Mouse (Mus musculus) inflammation-experienced regulatory T-cells, adult 6 months (primary cell): Measurements from ENCODE around the gene Hoxa4. TPM values are rescaled to one million over a fixed set of nuclear protein-coding genes. Genes with fewer than 3 reads are reported as not detected.
A peak's percentile ranks its signal among the peaks of the same experiment; 100 is the strongest.

Experiments used
- ATAC-seq: one replicate; pipeline ENCODE4 v1.8.0; 2017
- polyA plus RNA-seq, 3 experiments: library from polyadenylated mRNA; unstranded; fragments of 100-300 nt; shearing (Covaris generic); gene quantifications; one replicate each; pipeline ENCODE4 v1.2.1; 2017

Hoxa4 gene
- polyA plus RNA-seq, 3 experiments from 2014 or later = not detected

DNA sequence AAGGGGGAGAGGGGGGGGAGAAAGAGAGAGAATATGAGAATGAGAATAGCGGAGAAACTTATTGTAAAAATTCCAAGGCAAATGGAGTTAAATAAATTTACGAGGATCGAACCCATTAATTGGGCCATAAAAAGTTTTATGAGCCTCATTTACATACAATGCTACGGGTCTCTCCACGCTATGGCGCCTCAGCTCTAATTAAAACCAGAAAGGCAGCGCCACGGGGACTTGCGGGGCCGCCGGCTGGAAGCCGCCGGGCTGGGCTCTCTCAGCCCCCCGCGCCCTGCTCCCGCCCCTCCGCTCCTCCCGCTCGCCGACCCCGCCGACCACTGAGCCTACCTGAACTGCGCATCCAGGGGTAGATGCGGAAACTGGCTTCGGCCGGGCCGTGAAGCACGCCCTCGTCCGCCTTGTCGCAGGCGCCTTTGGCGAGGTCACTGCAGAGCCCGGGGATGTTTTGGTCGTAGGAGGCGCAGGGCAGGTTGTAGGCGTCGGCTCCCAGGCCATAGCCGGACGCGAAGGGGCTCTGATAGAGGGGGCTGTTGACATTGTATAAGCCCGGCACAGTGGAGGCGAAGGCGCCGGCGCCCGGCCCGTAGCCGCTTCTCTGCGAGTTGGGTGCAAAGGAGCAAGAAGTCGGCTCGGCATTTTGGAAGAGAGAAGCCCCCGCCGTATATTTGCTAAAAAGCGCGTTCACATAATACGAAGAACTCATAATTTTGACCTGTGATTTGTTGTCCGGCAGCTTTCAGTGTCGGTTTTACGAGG lies 25.3 kb upstream of the Hoxa4 start:
- no peak for ATAC-seq

DNA sequence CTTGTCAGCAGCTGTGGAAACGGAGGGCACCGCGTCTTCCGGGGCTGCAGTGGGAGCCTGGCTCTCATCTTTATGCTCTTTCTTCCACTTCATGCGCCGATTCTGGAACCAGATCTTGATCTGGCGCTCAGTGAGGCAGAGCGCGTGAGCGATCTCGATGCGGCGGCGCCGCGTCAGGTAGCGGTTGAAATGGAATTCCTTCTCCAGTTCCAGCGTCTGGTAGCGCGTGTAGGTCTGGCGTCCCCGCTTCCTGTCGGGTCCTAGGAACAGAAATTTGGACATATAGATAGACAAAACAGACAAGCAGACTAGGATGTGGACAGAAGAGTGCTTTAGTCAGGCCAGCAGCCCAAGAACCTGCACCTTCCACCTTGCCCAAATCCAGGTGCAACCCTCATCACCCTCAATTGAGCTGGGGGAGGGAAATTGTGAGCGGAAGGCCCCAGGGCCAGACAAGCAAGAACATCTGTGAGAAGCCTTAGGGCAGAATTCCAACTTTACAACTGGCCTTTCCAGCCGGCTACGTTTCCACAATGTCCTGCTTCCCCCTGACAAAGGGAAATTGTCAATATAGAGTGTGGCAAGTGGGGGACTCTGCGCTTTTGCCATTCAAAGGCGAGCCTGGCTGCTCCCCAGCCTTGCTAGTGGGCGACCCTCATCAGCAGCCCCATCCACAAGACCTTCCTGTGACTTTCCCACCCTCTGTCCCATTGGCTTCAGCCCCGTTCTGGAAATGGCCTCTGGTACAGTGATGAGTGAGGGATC lies 24.4 kb upstream of the Hoxa4 start:
- no peak for ATAC-seq

DNA sequence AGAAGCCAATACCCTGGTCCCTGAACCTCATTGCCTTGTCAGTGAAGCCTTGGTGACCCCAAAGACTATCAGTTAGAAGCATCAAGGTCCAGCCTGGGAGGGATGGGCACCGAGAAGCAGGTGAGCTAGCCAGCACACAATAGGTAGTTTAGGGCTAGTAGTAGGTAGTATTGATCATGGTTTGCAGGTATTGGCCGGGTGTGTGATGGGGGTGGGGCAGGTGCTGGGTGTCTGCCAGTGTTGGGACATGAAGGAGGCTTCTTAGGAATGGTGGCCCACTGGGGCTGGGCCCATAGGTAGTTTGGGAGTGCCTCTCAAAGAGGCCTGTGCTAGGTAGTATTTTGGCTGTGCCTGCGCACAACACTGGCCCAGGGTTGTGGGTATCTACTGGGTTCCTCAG lies 23.5 kb upstream of the Hoxa4 start:
- ATAC-seq = no peak

DNA sequence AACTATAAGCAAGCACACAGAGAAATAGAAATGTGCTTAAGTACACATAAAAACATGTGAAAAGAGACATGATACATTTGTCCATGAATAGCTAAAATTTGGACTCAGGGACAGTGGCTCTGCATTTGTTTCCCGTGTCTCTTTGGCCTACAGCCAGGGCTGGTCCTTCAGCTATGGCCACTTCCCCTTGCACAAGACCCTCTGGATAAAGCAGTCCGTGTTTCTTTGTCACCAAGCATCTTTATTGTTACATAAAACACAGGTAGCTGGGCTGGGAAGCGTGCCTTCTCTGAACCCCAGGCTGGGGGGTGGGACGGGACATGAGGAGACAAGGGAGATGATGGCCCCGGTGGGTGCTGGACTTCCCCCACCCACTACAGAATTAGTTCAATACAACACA lies 22.7 kb upstream of the Hoxa4 start:
- no peak for ATAC-seq

DNA sequence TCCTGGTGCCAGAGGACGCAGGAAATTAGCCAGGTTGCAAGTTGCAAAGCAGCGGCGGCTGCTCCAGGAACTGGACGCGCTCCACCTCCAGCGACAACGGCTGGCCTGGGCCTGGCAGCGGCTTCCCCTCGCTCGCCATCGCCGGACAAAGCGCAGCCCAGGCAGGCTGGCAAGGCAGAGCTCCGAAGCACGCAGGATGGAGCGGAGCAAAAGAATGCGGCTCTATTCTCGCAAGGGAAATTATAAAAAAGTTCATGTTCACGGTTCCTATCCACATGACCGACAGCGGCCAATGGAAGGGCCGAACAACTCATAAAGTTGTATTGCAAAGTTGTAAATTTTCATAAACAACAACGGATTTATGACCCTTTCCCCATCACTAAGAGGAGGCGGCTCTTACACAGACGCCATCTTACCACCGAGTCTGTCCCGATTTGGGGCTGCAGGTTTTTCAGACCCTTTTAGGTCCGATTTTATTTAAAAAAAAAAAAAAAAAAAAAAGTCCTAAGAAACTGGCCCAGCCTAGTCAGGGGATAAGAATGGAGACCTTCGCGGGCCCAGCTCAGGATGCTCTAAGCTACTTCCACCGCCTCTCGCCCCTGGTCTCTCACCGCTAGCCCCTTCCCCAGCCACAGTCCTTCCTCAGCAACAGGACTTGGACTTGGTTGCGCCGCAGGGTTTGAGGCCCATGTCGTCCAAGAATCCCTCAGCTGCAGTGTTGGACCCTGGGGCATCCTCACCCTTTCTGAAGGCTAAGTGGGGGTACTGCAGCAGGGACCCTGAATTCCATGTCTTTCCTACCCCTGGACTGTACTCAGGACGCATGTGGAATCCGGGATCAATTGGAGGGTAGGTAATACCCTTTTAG lies 21.8 kb upstream of the Hoxa4 start, which contains the start of the genes Hoxa3 and Gm28308:
TSS of gene Hoxa3 (minus strand) at position 218 of the 868 bp plus-strand sequence.
TSS of gene Gm28308 (minus strand) at position 221 of the 868 bp plus-strand sequence.
- peak; percentile 29 for ATAC-seq

DNA sequence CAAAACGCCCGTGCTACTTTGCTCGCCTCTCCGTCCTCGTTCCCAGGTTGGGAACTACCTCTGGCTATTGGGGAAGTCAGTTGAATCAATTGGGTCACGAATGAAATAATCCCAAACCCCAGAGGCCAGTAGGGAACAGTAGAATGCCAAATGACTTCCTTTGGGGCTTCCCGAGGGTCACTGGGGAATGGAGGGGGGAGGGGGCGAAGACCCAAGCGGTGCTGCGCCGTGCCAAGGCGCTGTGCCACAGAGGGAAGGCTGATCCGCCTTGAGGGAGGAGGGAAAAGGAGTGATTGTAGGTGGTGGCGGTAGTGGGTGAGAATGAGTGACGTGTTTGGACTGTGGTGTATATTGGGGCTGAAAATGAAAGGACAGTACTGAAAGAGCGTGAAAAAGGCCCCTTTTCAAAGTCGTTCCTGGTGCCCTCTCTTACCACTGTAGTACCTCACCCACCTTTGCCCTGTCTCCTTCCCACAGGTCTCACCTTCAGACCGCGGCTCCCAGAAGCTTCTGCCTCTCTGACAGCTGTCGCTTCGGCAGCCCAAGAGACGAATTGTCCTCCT lies 21.1 kb upstream of the Hoxa4 start:
- ATAC-seq = no peak

DNA sequence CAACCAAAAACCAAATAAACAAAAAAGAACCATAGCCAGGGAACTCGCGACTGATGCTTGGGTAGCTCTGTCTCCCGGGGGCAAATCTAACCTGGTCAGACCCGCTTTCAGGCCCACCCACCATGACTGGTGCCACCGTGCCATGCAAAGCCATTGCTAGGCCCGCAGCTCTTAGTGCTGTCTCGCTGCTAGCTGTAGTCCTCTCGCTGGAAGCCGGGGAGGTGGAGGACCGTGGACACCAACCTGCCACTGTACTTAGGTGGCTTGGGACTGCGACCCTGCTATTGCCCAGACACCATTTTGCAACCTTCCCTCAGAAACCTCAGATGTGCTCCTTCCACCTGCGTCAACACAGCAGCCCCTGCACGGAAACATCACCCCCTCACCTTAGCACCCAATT lies 20.4 kb upstream of the Hoxa4 start:
- peak; percentile 12 for ATAC-seq

DNA sequence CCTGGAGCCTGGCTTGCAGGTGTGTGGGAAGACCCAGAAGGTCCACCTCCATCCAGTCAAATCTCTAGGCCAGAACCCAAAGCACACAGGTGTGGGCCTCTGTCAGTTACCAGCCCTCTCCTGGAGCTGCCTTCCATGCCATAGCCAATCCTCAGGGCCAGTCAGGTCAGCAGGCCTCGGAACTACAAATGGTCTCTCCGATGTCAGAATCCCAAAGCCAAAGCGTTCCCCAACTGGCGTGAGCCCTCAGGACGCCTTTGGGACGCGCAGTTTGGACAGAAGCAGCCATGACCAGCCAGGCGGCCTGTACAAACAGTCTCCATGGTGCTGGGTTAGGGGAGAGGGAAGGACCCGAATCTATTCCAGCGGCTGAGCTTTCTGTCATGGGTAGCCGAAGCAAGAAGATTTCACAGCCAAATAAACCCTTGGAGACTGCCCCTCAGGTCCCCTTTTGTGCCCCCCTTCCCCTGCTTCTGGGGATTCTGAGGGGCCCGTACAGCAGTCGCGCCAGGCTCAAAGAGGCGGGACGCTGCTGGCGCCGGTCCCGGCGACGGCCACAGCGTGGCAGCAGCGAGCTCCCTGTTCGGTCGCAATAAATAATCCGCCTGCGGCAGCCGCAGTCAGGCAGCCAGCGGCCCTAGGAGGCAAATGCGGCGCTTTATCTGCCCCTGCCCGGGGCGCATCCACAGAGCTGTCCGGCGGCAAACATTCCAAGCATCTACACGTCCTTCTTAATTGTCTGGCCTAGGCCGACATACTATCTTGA lies 19.8 kb upstream of the Hoxa4 start:
- peak; percentile 85 for ATAC-seq

DNA sequence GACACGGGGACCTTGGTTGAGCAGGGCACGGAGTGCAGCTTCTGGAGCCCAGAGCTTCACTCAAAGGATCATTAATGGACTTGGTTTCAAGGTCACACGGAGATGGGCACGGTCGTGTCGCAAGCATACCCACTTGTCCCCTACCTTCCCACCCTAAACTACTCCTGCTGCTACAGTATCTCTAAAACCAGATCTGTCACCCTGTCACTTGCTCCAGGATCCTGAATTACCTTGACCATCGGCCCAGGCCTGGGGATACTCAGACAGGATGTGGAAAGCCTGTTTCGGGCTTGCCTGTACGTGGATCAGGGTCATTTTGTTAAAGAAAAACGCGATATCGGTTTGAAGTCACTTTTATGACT lies 18.1 kb upstream of the Hoxa4 start:
- no peak for ATAC-seq

DNA sequence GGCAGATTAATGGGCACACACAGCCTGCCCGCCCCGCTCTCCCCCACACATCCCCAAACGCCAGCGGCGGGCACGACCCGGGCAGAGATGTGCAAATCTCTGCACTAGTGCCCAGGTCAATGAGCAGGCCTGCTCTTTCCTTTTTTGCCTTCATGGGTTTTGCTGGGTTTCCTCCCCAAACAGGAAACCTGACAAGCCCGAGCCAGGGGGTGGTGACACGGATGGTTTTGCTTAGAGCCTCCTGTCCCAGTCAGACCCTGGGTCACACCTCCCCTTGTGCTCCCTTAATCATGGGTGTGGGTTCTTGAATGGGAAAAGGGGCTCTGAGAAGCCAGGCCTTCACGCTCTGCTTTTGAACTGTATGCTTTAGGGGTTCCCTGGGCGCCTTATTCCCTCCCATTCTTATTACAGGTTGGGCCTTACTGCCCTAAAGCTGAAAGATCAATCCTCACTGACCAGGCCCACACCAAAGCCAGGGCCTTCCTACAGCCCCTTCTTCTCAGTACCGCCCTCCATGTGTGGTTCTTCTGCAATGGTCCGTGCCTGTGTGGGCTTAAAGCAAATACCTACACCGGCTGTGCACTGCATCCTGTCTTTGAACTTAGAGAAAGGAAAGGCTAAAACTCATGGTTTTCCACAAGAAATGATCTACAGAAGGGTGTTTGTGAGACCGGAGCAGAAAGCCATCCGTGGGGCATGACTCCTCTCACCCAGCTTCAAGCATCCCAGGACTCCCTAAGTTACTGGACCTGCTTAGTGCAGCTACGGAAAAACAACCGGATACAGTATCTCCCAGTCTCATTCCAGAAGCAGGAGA lies 17.5 kb upstream of the Hoxa4 start:
- no peak for ATAC-seq

DNA sequence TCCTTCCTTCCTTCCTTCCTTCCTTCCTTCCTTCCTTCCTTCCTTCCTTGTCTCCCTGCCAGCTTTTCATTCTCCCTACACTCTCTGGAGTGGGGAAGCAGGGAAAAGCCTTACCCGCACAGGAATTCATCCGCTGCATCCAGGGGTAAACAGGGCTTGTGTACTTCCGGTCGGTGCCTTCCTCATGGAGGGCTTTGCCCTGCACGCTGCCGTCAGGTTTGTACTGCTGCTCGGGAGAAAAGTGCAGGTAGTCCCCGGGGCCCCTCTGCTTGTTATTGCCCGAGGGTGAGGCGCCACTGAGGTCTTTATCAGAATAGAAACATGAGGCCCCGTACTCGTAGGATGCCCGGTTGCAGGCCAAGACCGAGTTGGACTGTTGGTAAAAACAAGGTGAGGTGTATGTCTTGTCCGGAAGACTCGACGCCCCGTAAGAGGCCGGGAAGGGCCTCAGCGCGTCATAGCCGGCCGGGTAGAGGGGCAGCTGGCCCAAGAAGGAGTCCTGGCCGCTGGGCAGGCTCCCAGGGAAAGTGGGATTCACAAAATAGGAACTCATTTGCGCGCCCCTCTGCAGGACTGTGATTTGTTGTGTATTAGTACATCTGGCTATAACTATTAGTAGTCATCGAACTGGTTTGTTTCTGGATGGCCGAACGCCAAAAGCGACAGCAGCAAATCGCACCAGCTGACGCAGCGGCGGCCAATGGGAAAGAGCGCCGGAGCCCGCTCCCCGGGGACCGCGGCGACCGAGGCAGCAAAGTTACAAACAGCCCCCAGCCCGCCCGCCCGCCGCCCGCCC lies 16.7 kb upstream of the Hoxa4 start, which contains the start of gene Hoxa6:
TSS of gene Hoxa6 (minus strand) at position 651 of the 796 bp plus-strand sequence.
- no peak for ATAC-seq

DNA sequence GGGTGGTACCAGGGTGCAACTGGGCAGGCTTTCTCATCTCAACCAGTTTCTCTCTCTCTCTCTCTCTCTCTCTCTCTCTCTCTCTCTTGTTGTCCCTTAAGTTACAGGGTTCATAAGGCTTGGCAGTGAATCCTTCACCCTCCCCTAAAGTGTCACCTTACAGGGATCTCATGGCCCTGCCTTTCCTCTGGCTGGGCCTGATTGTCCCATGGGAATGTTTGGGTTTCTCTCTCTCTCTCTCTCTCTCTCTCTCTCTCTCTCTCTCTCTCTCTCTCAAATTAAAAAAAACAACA lies 16.1 kb upstream of the Hoxa4 start:
- ATAC-seq = no peak

DNA sequence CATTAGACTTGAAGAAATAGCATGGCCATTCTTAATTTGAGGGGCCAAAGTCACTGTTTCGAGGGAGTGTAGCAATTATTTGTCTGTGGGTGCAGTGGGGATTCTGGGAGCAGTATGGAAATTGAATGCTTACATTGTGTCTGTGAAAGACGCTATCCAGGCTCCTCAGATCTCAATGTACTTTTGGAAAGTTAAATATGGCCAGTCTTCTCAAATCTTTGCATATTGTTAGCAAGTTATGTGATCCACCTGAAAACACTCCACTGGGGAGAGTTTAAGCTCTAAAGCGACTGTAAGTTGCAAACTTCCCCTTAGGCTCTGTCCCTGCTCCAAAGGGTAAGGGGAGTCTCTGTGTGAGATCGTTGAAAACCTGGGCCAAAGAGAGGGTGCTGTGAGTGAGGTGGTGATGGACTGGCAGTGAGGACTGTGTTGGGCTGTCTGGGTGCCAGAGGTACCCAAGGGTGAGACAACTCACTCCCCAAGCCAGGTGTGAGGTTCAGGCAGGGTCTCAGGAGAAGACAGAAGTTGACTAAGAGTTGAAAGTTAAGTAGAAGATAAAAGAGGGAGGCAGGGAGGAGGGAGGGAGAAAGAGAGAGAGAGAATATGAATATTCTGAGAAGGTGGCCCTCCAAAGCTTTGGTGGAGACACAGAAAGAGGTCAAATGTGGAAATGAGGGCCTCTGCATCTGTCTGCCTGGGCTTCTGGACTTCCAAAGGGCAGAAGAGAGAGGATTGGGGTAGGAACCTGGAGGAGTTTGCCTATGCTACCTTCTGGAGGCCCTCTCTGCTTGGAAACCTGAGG lies 15.5 kb upstream of the Hoxa4 start:
- ATAC-seq = no peak

DNA sequence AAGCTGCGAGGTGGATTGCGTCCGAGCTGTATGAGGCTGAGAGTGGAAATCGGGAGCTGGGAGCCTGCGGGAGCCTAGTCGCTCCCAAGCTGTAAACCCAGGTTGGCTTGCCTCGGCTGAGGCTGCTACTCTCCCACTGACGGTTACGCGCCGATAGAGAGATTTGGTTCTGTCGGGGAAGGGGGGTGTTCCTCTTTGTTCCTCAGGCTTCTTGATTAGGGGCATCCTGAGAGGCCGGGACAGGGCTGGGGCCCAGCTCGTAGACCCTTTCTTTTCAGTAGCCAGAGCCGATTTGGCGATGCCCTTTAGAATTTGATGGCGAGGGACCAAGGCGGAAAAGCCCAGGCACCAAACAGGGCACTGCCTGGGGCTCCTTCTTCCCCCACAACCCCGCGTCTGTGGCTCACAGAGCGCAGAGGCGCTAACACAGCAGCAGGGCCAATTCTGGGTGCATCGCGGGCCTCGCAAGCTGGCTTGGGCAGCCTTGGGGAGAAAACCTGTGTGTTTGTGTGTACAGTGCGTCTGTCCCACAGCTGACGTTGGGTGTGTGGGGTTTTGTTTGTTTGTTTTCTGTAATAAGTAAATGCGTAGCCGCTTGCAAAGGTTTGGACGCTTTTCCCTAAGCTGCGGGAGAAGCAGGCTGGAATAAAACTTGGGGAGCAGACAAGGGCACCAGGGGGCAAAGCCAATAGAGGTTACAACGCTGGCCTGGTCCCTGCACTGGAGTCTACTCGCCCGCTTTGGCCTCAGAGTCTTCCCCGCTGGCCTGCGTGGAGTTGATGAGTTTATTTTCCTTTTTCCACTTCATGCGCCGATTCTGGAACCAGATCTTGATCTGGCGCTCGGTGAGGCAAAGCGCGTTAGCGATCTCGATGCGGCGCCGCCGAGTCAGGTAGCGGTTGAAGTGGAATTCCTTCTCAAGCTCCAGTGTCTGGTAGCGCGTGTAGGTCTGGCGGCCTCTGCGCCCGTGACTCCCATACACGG lies 14.4 kb upstream of the Hoxa4 start:
- no peak for ATAC-seq

DNA sequence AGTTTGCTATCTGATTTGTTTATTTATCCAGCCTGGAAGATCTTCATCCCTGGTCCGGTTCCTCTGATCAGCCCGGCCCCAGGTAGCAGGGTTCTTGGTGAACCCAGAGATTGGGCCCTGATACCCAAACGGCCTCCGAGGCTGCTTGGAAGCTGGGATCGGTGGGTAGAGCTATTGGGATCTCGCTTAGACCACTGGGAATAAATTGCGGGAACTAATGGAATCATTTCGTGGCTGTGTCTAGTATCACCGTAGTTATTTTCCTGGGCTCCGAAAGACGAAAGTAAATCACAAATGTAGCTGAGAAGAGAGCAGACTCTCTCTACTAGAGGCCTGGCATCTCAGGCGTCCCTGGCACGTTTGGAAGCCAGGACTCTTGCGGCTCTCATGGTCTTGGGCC lies 13.7 kb upstream of the Hoxa4 start:
- no peak for ATAC-seq

DNA sequence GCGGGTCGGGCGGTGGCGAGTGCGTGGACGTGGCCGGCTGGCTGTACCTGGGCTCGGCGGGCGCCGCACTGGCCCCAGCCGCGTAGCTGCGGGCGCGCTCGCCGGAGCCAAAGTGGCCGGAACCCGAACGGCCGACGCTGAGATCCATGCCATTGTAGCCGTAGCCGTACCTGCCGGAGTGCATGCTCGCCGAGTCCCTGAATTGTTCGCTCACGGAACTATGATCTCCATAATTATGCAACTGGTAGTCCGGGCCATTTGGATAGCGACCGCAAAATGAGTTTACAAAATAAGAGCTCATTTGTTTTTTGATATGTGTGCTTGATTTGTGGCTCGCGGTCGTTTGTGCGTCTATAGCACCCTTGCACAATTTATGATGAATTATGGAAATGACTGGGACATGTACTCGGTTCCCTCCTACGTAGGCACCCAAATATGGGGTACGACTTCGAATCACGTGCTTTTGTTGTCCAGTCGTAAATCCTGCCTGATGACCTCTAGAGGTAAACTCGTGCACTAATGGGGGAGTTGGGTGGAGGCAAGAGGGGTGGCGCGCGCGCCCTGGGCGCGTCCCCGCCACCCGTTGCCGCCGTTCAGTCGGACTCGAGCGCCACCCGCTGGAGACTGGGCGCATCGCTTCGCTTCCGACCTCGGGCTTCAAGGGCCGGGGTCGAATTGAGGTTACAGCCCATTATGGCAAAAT lies 12.6 kb upstream of the Hoxa4 start, which contains the start of gene Hoxa5:
TSS of gene Hoxa5 (minus strand) at position 538 of the 703 bp plus-strand sequence.
- no peak for ATAC-seq

DNA sequence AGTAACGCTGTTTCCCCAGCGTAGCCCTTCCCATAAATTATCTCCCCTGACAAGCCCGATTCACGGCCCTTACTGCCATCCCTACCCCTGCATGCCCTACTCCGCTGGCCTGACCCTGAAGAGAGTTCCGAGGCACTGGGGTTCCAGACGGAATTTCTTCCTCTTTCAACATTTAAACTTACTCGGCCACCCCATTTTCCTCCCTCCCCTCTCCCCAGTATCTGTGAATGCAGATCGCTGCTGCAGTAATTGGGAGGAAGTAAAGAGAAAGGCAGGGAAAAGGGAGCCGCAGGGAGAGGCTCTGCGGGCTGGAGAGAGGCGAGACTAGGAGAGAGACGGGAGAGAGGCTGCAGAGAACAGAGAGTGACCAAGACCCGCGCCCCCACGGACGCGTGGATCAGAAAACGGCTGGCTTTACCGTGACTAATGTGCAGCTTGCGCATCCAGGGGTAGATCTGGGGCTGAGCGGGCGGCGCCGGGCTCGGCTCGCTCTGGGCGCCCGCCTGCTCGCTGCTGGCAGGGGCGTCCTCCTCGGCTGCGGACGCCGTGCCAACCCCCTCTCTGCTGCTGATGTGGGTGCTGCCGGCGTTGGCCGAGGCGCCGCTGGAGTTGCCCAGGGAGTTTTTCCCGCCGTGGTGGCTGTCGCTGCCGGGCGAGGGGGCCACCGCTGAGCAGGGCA lies 12.0 kb upstream of the Hoxa4 start:
- ATAC-seq = no peak
